Mouse (Mus musculus): ENCODE data around the gene Phldb1. TPM values are rescaled to one million over a fixed set of nuclear protein-coding genes. Genes with fewer than 3 reads are reported as not detected.

The Phldb1 gene
- total and polyA plus RNA-seq, 3 experiments, result 13.8 to 23.0 TPM; not detected in 1

- no peak overlapping the region for H3K4me3 ChIP-seq (ENCODE audit: control insufficient read depth in 1 of 2, insufficient read depth in 1 of 2, low read depth in 2 of 2, low read length in 2 of 2)
- H3K4me1 ChIP-seq (ENCODE audit: control insufficient read depth in 1 of 2, insufficient read depth in 2 of 2, low read length in 2 of 2), result peaks cover 36 to 48% of the 10 kb centered on the region in 2 experiments
- TF ChIP-seq USF1 (IDR thresholded peaks at IDR 0.05; ENCODE audit: low read depth, low read length) (peak; percentile 4; the same call in 1 of the 2 replicates), POLR2A (IDR thresholded peaks at IDR 0.05; ENCODE audit: control insufficient read depth in 1 of 2, insufficient read depth in 1 of 2, low read depth in 1 of 2, low read length in 2 of 2, poor library complexity in 1 of 2) (no peak)
- H3K9ac ChIP-seq (ENCODE audit: control insufficient read depth, low read depth, low read length, poor library complexity, severe bottlenecking), result no peak overlapping the region
- no peaks in the 10 kb centered on the region for H3K27me3 ChIP-seq (ENCODE audit: control insufficient read depth in 1 of 2, insufficient read depth in 2 of 2, low read length in 2 of 2)
- H3K79me2 ChIP-seq (ENCODE audit: control insufficient read depth, insufficient read depth, low read length, poor library complexity), result no peaks in the 10 kb centered on the region; the same call in 1 of the 2 replicates
- peaks cover 0 to 31% of the 10 kb centered on the region in 2 experiments; a peak in 2 of 4 replicates for H3K36me3 ChIP-seq (ENCODE audit: control insufficient read depth in 1 of 2, insufficient read depth in 2 of 2, low read length in 2 of 2)
- H3K9me3 ChIP-seq (replicated peaks; ENCODE audit: insufficient read depth, low read length), result no peaks in the 10 kb centered on the region
- no peak for DNase-seq (ENCODE audit: low read depth, low spot score)
- H3K27ac ChIP-seq (ENCODE audit: control insufficient read depth, low read depth, low read length), result no peak overlapping the region
These were observed 17.2 kb downstream of the Phldb1 start for GRCm38 (mm10) chr9:44717822-44718242.

GRCm38 (mm10) chr9:44716997-44717821 is 17.8 kb downstream of the Phldb1 start:
- Histone ChIP-seq H3K4me3 (ENCODE audit: control insufficient read depth in 1 of 2, insufficient read depth in 1 of 2, low read depth in 2 of 2, low read length in 2 of 2) (peak overlapping the region in 1 of 2 experiments; percentile 19; a peak in 1 of 4 replicates), H3K9ac (ENCODE audit: control insufficient read depth, low read depth, low read length, poor library complexity, severe bottlenecking) (no peak overlapping the region), H3K79me2 (ENCODE audit: control insufficient read depth, insufficient read depth, low read length, poor library complexity) (no peaks in the 10 kb centered on the region; the same call in 1 of the 2 replicates), H3K36me3 (ENCODE audit: control insufficient read depth in 1 of 2, insufficient read depth in 2 of 2, low read length in 2 of 2) (peaks cover 0 to 29% of the 10 kb centered on the region in 2 experiments; a peak in 2 of 4 replicates), H3K4me1 (ENCODE audit: control insufficient read depth in 1 of 2, insufficient read depth in 2 of 2, low read length in 2 of 2) (peaks cover 36 to 47% of the 10 kb centered on the region in 2 experiments), H3K9me3 (replicated peaks; ENCODE audit: insufficient read depth, low read length) (no peaks in the 10 kb centered on the region), H3K27ac (ENCODE audit: control insufficient read depth, low read depth, low read length) (peak overlapping the region; percentile 38), H3K27me3 (ENCODE audit: control insufficient read depth in 1 of 2, insufficient read depth in 2 of 2, low read length in 2 of 2) (no peaks in the 10 kb centered on the region)
- peak; percentile 82 for DNase-seq (ENCODE audit: low read depth, low spot score)
- TF ChIP-seq ZKSCAN1 (IDR thresholded peaks at IDR 0.05; ENCODE audit: low read depth, low read length), result 0 out of 2 replicates have a peak, but pooled peaks have one; percentile 10
- no peak for TF ChIP-seq TAL1 (IDR thresholded peaks at IDR 0.05; ENCODE audit: low read length)
- 0 out of 2 replicates have a peak, but pooled peaks have one; percentile 37 for TF ChIP-seq HCFC1 (IDR thresholded peaks at IDR 0.05; ENCODE audit: low read depth, low read length)
- no peak for TF ChIP-seq POLR2A (IDR thresholded peaks at IDR 0.05; ENCODE audit: control insufficient read depth in 1 of 2, insufficient read depth in 1 of 2, low read depth in 1 of 2, low read length in 2 of 2, poor library complexity in 1 of 2)
- TF ChIP-seq ETS1 (IDR thresholded peaks at IDR 0.05; ENCODE audit: low read depth, low read length), result peak; percentile 33; the same call in 1 of the 2 replicates
- TF ChIP-seq POLR2AphosphoS2 (IDR thresholded peaks at IDR 0.05; ENCODE audit: low read length), result no peak
- TF ChIP-seq RAD21 (IDR thresholded peaks at IDR 0.05; ENCODE audit: low read depth, low read length), result no peak
- TF ChIP-seq ELF1 (IDR thresholded peaks at IDR 0.05; ENCODE audit: low read depth, low read length), result 0 out of 2 replicates have a peak, but pooled peaks have one; percentile 7
- TF ChIP-seq JUND (IDR thresholded peaks at IDR 0.05; ENCODE audit: low read depth, low read length), result no peak
- TF ChIP-seq MAZ (IDR thresholded peaks at IDR 0.05; ENCODE audit: low read depth, low read length), result 0 out of 2 replicates have a peak, but pooled peaks have one; percentile 25
- TF ChIP-seq TCF12 (IDR thresholded peaks at IDR 0.05; ENCODE audit: low read depth, low read length), result peak; percentile 58
- no peak for TF ChIP-seq ZNF384 (IDR thresholded peaks at IDR 0.05; ENCODE audit: low read depth, low read length)
- no peak for TF ChIP-seq MAFK (IDR thresholded peaks at IDR 0.05; ENCODE audit: borderline replicate concordance, low read depth, low read length)
- no peak for TF ChIP-seq SMC3 (IDR thresholded peaks at IDR 0.05; ENCODE audit: low read depth, low read length)
- no peak for TF ChIP-seq USF1 (IDR thresholded peaks at IDR 0.05; ENCODE audit: low read depth, low read length)
- no peak; the same call in 1 of the 2 replicates for TF ChIP-seq MXI1 (IDR thresholded peaks at IDR 0.05; ENCODE audit: low read depth, low read length)
- no peak for TF ChIP-seq TBP (IDR thresholded peaks at IDR 0.05; ENCODE audit: low read depth, low read length)
- TF ChIP-seq USF2 (IDR thresholded peaks at IDR 0.05; ENCODE audit: borderline replicate concordance in 1 of 2, insufficient read depth in 1 of 2, low read depth in 1 of 2, low read length in 2 of 2), result no peak
- TF ChIP-seq BHLHE40 (IDR thresholded peaks at IDR 0.05; ENCODE audit: borderline replicate concordance, low read depth, low read length), result peak; percentile 51; the same call in 1 of the 2 replicates
- TF ChIP-seq KAT2A (conservative IDR thresholded peaks at IDR 0.05; ENCODE audit: low read depth, low read length), result no peak
- no peak for TF ChIP-seq CHD1 (IDR thresholded peaks at IDR 0.05; ENCODE audit: low read depth, low read length)
- TF ChIP-seq MYB (IDR thresholded peaks at IDR 0.05; ENCODE audit: low read depth, low read length), result 0 out of 2 replicates have a peak, but pooled peaks have one; percentile 14
- no peak for TF ChIP-seq E2F4 (IDR thresholded peaks at IDR 0.05; ENCODE audit: borderline replicate concordance, low read depth, low read length)
- peak; percentile 57 to 65; a peak in 3 of 4 replicates for TF ChIP-seq EP300 (IDR thresholded peaks at IDR 0.05; ENCODE audit: low read depth in 1 of 2, low read length in 2 of 2)
- TF ChIP-seq POLR2AphosphoS5 (IDR thresholded peaks at IDR 0.05; ENCODE audit: borderline replicate concordance, low read depth, low read length), result no peak
- TF ChIP-seq MEF2A (IDR thresholded peaks at IDR 0.05; ENCODE audit: extremely low read depth, insufficient replicate concordance, low read depth, low read length, poor library complexity, severe bottlenecking), result no peak
- TF ChIP-seq GABPA (IDR thresholded peaks at IDR 0.05; ENCODE audit: low read depth, low read length), result no peak
- no peak for TF ChIP-seq NELFE (IDR thresholded peaks at IDR 0.05; ENCODE audit: low read depth, low read length)
